Mouse (Mus musculus) neural tube, embryonic 13.5 days (tissue): ENCODE results near the gene Pcsk2. TPM values are rescaled to one million over a fixed set of nuclear protein-coding genes. Genes with fewer than 3 reads are reported as not detected.

Source experiments
- ATAC-seq: fragments of 200-750 bp; cut with Nextera tagmentation; 2 replicates; pipeline ENCODE4 v1.8.0; 2017; ENCODE audit warnings: low read depth, mild to moderate bottlenecking, moderate TSS enrichment, moderate library complexity
- H3K27ac ChIP-seq: fragments of 300-500 bp; sonication (generic); replicated peaks from 2 replicates; pipeline ENCODE4 v1.5.1; 2015; ENCODE audit warnings: moderate library complexity, mild to moderate bottlenecking, inconsistent platforms
- H3K27me3 ChIP-seq: fragments of 300-500 bp; sonication (generic); 2 replicates; pipeline ENCODE4 v1.6.1; 2015; ENCODE audit warnings: mild to moderate bottlenecking, inconsistent platforms
- H3K36me3 ChIP-seq: fragments of 300-500 bp; sonication (generic); 2 replicates; pipeline ENCODE4 v1.6.1; 2015; ENCODE audit warnings: mild to moderate bottlenecking, inconsistent platforms
- H3K4me1 ChIP-seq: fragments of 300-500 bp; sonication (generic); replicated peaks from 2 replicates; pipeline ENCODE4 v1.6.1; 2015; ENCODE audit warnings: inconsistent platforms
- H3K4me2 ChIP-seq: fragments of 300-500 bp; sonication (generic); 2 replicates; pipeline ENCODE4 v1.6.1; 2015; ENCODE audit warnings: inconsistent platforms, mild to moderate bottlenecking, moderate library complexity
- H3K4me3 ChIP-seq: fragments of 300-500 bp; sonication (generic); 2 replicates; pipeline ENCODE4 v1.5.1; 2015; ENCODE audit warnings: mild to moderate bottlenecking, inconsistent platforms
- H3K9ac ChIP-seq: fragments of 300-500 bp; sonication (generic); 2 replicates; pipeline ENCODE4 v1.6.1; 2015; ENCODE audit warnings: moderate library complexity, mild to moderate bottlenecking, inconsistent platforms
- H3K9me3 ChIP-seq: fragments of 300-500 bp; sonication (generic); 2 replicates; pipeline ENCODE4 v1.6.1; 2016; ENCODE audit warnings: inconsistent platforms
- WGBS: fragments of 180-500 bp; shearing (Covaris S2); methylation state at CpG from one replicate; pipeline ENCODE4 v1.1.7; 2015; 5-methylcytosine and 5-hydroxymethylcytosine counted together
- polyA plus RNA-seq: library from polyadenylated mRNA; unstranded; fragments of >200 nt; fragmentation: Nextera tagmentation; extraction: Ambion mirVana; gene quantifications from 2 replicates; pipeline ENCODE4 v1.2.1, GENCODE M21; 2015

Gene Pcsk2
- polyA plus RNA-seq, 1 experiment from 2014 or later: 22.6 TPM

DNA sequence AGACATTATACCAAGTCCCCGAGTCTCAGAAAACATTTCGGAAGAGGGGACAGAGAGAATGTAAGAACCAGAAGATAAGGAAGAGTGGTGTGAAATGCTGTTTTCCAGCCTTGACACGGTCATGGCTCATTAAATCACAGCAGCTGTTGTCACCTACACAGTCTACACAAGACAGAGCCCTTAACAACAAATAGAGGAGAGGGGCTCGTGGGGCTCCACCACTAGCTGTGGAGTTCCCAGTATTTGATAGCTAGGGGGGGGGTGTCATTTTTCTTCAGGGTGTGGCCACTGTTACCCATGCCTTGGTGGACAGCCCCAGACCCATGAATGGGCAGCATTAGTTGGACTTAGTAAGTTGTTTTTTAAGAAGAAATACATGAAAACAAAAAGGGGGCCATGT lies 266.3 kb downstream of the Pcsk2 start:
- Histone ChIP-seq H3K27ac (no peak overlapping the region), H3K27me3 (no peaks in the 10 kb centered on the region), H3K9me3 (no peaks in the 10 kb centered on the region), H3K36me3 (no peaks in the 10 kb centered on the region), H3K4me1 (no peaks in the 10 kb centered on the region), H3K9ac (no peak overlapping the region), H3K4me2 (no peak overlapping the region), H3K4me3 (no peak overlapping the region)
- WGBS: 60% methylated on average over 4 of the region's 4 CpGs
- no peak for ATAC-seq

DNA sequence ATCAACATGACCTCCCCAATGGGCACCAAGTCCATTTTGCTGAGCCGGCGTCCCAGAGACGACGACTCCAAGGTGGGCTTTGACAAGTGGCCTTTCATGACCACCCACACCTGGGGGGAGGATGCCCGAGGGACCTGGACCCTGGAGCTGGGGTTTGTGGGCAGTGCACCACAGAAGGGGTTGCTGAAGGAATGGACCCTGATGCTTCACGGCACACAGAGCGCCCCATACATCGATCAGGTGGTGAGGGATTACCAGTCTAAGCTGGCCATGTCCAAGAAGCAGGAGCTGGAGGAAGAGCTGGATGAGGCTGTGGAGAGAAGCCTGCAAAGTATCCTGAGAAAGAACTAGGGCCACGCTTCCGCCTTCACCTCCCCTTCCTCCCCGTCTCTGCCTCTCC lies 267.5 kb downstream of the Pcsk2 start:
- 91% methylated on average over 11 of the region's 11 CpGs for WGBS
- H3K4me1 ChIP-seq: no peaks in the 10 kb centered on the region
- H3K36me3 ChIP-seq: no peaks in the 10 kb centered on the region
- H3K4me2 ChIP-seq: no peak overlapping the region
- H3K4me3 ChIP-seq: no peak overlapping the region
- ATAC-seq: no peak
- H3K27me3 ChIP-seq: no peaks in the 10 kb centered on the region
- no peak overlapping the region for H3K27ac ChIP-seq
- H3K9me3 ChIP-seq: no peaks in the 10 kb centered on the region
- no peak overlapping the region for H3K9ac ChIP-seq

- ATAC-seq: no peak
- H3K4me1 ChIP-seq: no peaks in the 10 kb centered on the region
- no peak overlapping the region for H3K27ac ChIP-seq
- H3K9ac ChIP-seq: no peak overlapping the region
- no peak overlapping the region for H3K4me2 ChIP-seq
- no peak overlapping the region for H3K4me3 ChIP-seq
- H3K9me3 ChIP-seq: no peaks in the 10 kb centered on the region
- no peaks in the 10 kb centered on the region for H3K27me3 ChIP-seq
- WGBS: 65% methylated on average over 17 of the region's 17 CpGs
- no peaks in the 10 kb centered on the region for H3K36me3 ChIP-seq
Measured at GRCm38 (mm10) chr2:143831645-143832044, 285.7 kb downstream of the Pcsk2 start.

- no peaks in the 10 kb centered on the region for H3K27me3 ChIP-seq
Measured at GRCm38 (mm10) chr2:143832721-143833120, 286.8 kb downstream of the Pcsk2 start.

DNA sequence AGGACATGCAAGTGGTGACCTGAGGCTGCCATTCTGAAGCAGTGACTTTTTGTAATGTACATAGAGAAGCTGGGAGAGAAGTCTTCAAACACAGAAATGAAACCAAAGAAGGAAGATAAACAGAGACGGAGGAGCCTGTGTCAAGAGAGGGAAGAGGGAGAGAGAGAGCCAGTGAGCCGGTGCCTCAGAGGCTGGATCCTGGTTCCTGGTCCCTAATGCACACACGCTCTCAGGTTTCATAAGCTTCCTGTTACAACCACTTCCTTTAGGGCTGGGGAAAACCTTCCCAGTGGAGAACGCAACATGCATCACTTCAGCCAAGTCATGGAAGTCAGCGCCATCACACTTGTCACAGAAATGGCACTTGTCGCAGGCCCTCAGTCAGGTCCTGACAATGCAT lies 288.1 kb downstream of the Pcsk2 start:
- H3K4me3 ChIP-seq: no peak overlapping the region
- ATAC-seq: no peak
- peaks cover 3% of the 10 kb centered on the region; the same call in 1 of the 2 replicates for H3K4me1 ChIP-seq
- no peak overlapping the region for H3K9ac ChIP-seq
- H3K27ac ChIP-seq: no peak overlapping the region
- H3K4me2 ChIP-seq: no peak overlapping the region
- H3K9me3 ChIP-seq: no peaks in the 10 kb centered on the region
- H3K36me3 ChIP-seq: no peaks in the 10 kb centered on the region
- no peaks in the 10 kb centered on the region for H3K27me3 ChIP-seq
- WGBS: 77% methylated on average over 6 of the region's 6 CpGs

More at GRCm38 (mm10) chr2:143832721-143833120, 286.8 kb downstream of the Pcsk2 start:
- Histone ChIP-seq H3K27ac (no peak overlapping the region), H3K9me3 (no peaks in the 10 kb centered on the region), H3K36me3 (no peaks in the 10 kb centered on the region), H3K9ac (no peak overlapping the region), H3K4me3 (no peak overlapping the region), H3K4me2 (no peak overlapping the region), H3K4me1 (peaks cover 3% of the 10 kb centered on the region; the same call in 1 of the 2 replicates)
- WGBS: 75% methylated on average over 5 of the region's 5 CpGs
- ATAC-seq: no peak

- ATAC-seq: no peak
- Histone ChIP-seq H3K27me3 (no peaks in the 10 kb centered on the region), H3K4me1 (peaks cover 3% of the 10 kb centered on the region; the same call in 1 of the 2 replicates), H3K9ac (no peak overlapping the region), H3K4me3 (no peak overlapping the region), H3K9me3 (no peaks in the 10 kb centered on the region), H3K36me3 (no peaks in the 10 kb centered on the region), H3K4me2 (no peak overlapping the region), H3K27ac (no peak overlapping the region)
- 87% methylated on average over 7 of the region's 7 CpGs for WGBS
Measured at GRCm38 (mm10) chr2:143835820-143836219, 289.9 kb downstream of the Pcsk2 start.

DNA sequence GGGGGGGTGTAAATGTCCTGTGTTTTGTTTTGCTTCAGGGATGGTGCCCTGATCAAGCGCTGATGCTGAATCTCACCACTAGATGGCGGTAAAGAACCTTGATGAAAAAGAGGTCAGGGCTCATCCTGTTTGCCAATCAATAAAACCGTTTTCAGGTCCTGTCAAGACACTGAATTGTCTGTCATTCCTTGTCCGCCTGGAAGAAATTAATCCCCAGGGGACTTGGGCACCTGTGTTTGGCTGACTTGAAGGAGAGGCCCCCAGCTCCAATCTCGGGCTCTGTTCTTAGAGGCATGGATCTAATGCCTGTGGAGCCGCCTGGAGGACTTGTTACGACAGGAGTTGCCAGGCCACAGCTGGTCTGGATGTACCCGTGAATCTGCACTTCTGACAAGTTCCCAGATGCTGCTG lies 291.3 kb downstream of the Pcsk2 start:
- Histone ChIP-seq H3K4me2 (peak overlapping the region; percentile 51), H3K36me3 (no peaks in the 10 kb centered on the region), H3K27ac (no peak overlapping the region), H3K4me1 (peaks cover 3% of the 10 kb centered on the region; the same call in 1 of the 2 replicates), H3K9me3 (no peaks in the 10 kb centered on the region), H3K4me3 (peak overlapping the region; percentile 21; the same call in 1 of the 2 replicates), H3K9ac (no peak overlapping the region), H3K27me3 (no peaks in the 10 kb centered on the region)
- ATAC-seq: peak; percentile 75
- WGBS: under 1% methylated on average over 8 of the region's 8 CpGs

DNA sequence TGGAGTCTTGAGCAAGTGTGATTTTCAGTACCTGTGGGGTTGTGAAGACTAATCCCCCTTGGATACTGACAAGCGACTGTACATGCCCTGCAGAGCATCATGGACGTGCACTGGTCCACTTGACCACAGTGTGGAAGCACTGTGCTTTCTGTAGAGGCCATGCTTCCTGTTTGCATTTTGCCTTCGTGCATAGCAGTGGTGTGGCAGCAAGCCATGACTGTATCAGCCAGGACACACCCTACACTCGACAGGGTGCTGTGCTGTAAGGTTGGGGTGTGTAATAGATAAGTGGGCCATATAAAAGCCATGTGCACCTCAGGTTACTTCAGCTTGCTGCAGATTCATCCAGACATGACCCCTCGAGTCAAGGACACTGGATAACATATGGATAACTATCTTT lies 292.7 kb downstream of the Pcsk2 start:
- ATAC-seq: no peak
- H3K4me3 ChIP-seq: no peak overlapping the region
- no peak overlapping the region for H3K9ac ChIP-seq
- H3K4me2 ChIP-seq: no peak overlapping the region
- no peaks in the 10 kb centered on the region for H3K9me3 ChIP-seq
- no peak overlapping the region for H3K27ac ChIP-seq
- 68% methylated on average over 5 of the region's 5 CpGs for whole genome bisulfite sequencing
- H3K36me3 ChIP-seq: no peaks in the 10 kb centered on the region
- peaks cover 3% of the 10 kb centered on the region; the same call in 1 of the 2 replicates for H3K4me1 ChIP-seq
- no peaks in the 10 kb centered on the region for H3K27me3 ChIP-seq

- WGBS: 86% methylated on average over 2 of the region's 2 CpGs
- no peak for ATAC-seq
- H3K9me3 ChIP-seq: no peaks in the 10 kb centered on the region
- H3K9ac ChIP-seq: no peak overlapping the region
- H3K36me3 ChIP-seq: no peaks in the 10 kb centered on the region
- peaks cover 3% of the 10 kb centered on the region; the same call in 1 of the 2 replicates for H3K4me1 ChIP-seq
- no peak overlapping the region for H3K27ac ChIP-seq
- no peaks in the 10 kb centered on the region for H3K27me3 ChIP-seq
- H3K4me2 ChIP-seq: no peak overlapping the region
- H3K4me3 ChIP-seq: no peak overlapping the region
Measured at GRCm38 (mm10) chr2:143839458-143839857, 293.5 kb downstream of the Pcsk2 start.

DNA sequence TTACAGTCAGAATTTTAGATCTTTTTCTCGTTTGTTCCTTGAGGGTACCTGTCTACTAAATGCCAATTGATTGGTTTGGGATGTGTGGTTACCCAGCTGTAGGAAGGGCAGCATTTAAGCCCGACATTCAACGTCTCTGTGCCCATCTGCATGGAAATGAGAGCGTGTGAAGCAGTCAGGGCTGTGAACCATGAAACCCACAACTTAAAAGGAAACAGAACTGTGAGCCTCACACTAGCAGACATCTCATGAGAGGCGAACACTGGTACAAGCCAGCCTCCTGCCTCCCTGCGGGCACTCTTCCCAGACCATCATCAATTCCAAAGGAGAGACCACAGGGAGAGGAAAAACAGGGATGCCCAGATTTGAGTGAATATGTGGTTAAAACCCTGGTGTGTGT lies 294.9 kb downstream of the Pcsk2 start:
- no peak overlapping the region for H3K4me3 ChIP-seq
- 73% methylated on average over 6 of the region's 6 CpGs for WGBS
- no peaks in the 10 kb centered on the region for H3K9me3 ChIP-seq

GRCm38 (mm10) chr2:143841536-143841935 lies 295.6 kb downstream of the Pcsk2 start:
- no peaks in the 10 kb centered on the region for H3K9me3 ChIP-seq

More for the DNA sequence above, 294.9 kb downstream of the Pcsk2 start:
- no peaks in the 10 kb centered on the region for H3K36me3 ChIP-seq
- H3K4me2 ChIP-seq: no peak overlapping the region
- no peak for ATAC-seq
- peaks cover 3% of the 10 kb centered on the region; the same call in 1 of the 2 replicates for H3K4me1 ChIP-seq
- no peaks in the 10 kb centered on the region for H3K27me3 ChIP-seq
- no peak overlapping the region for H3K27ac ChIP-seq
- no peak overlapping the region for H3K9ac ChIP-seq

DNA sequence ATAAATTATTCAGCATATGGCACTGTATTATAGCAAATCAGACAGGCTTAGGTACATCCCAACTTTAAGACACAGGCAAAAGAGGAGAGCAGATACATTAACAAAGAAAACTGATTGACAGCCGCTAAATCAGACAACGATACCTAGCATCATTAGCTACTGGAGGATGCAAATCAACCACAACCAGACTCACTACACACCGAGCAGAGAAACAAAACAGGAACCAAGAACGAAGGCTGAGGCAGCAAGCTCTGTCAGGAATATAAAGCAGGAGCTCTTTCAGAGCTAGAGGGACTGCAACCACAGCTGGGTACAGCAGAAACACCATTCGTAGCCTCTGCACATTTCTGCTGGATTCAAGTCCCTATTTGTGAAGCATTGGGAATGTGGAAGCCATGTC lies 298.8 kb downstream of the Pcsk2 start:
- no peak for ATAC-seq
- Histone ChIP-seq H3K4me2 (no peak overlapping the region), H3K27ac (no peak overlapping the region), H3K4me1 (no peaks in the 10 kb centered on the region), H3K4me3 (no peak overlapping the region), H3K27me3 (no peaks in the 10 kb centered on the region), H3K36me3 (no peaks in the 10 kb centered on the region), H3K9ac (no peak overlapping the region), H3K9me3 (no peaks in the 10 kb centered on the region)
- WGBS: 83% methylated on average over 5 of the region's 5 CpGs

More at GRCm38 (mm10) chr2:143841536-143841935, 295.6 kb downstream of the Pcsk2 start:
- no peaks in the 10 kb centered on the region for H3K27me3 ChIP-seq
- peaks cover 3% of the 10 kb centered on the region; the same call in 1 of the 2 replicates for H3K4me1 ChIP-seq
- H3K36me3 ChIP-seq: no peaks in the 10 kb centered on the region
- ATAC-seq: no peak
- no peak overlapping the region for H3K4me2 ChIP-seq
- 82% methylated on average over 7 of the region's 7 CpGs for WGBS
- no peak overlapping the region for H3K9ac ChIP-seq
- H3K27ac ChIP-seq: no peak overlapping the region
- no peak overlapping the region for H3K4me3 ChIP-seq

DNA sequence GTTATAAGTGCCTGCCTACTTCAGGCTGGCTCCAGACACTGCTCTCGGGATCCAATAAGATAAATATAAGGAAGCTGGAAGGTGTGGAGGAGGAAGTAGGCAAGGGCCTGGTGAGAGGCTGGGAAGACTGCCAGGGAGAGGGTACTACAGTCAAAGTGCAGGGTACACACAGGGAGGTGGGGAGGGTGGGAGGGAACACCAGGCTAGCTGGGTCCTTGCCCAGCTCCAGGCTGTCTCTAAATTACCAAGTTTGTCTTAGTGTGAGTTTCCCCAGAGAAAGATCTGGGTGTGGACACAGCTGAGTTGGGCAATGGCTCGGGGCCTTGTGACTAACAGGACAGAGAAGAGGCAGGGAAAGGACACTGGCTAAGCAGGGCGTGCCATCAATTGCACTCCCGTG lies 300.8 kb downstream of the Pcsk2 start:
- H3K4me2 ChIP-seq: no peak overlapping the region
- 79% methylated on average over 4 of the region's 4 CpGs for WGBS
- H3K9ac ChIP-seq: no peak overlapping the region
- 0 out of 2 replicates have a peak, but pooled peaks cover 4% of the 10 kb centered on the region for H3K4me1 ChIP-seq
- no peaks in the 10 kb centered on the region for H3K9me3 ChIP-seq
- no peaks in the 10 kb centered on the region for H3K36me3 ChIP-seq
- no peak for ATAC-seq
- no peak overlapping the region for H3K4me3 ChIP-seq
- H3K27ac ChIP-seq: no peak overlapping the region
- no peaks in the 10 kb centered on the region for H3K27me3 ChIP-seq
